Mouse (Mus musculus) liver, embryonic 14.5 days (tissue): ENCODE data around the gene Fgfr2. TPM values are rescaled to one million over a fixed set of nuclear protein-coding genes. Genes with fewer than 3 reads are reported as not detected.

Source experiments
- ATAC-seq: fragments of 200-750 bp; cut with Nextera tagmentation; 2 replicates; pipeline ENCODE4 v1.8.0; 2017; ENCODE audit warnings: moderate number of reproducible peaks, mild to moderate bottlenecking, moderate library complexity; ENCODE audit not compliant: insufficient read depth
- DNase-seq, 3 experiments: peaks; one replicate each; pipeline ENCODE4 v3.0.0-alpha.2; 2012 to 2013; ENCODE audit warnings: low read depth in 3 of 3, low spot score in 3 of 3
- H3K27ac ChIP-seq: fragments of 300-500 bp; sonication (generic); 2 replicates; pipeline ENCODE4 v1.5.1; 2014; ENCODE audit warnings: moderate library complexity, mild to moderate bottlenecking, control low read depth, inconsistent platforms
- H3K27me3 ChIP-seq: fragments of 300-500 bp; sonication (generic); 2 replicates; pipeline ENCODE4 v1.6.1; 2014; ENCODE audit warnings: mild to moderate bottlenecking, low read length, moderate library complexity; ENCODE audit not compliant: control insufficient read depth, insufficient read depth
- H3K36me3 ChIP-seq: fragments of 300-500 bp; sonication (generic); replicated peaks from 2 replicates; pipeline ENCODE4 v1.6.1; 2014; ENCODE audit warnings: low read depth; ENCODE audit not compliant: control insufficient read depth, insufficient read depth
- H3K4me1 ChIP-seq, 2 experiments: fragments of 200-500 bp in 1 of 2; fragments of 300-500 bp in 1 of 2; sonication (generic) in 1 of 2; replicated peaks; 2 replicates each; pipeline ENCODE4 v1.6.1; 2012 to 2014; ENCODE audit warnings: antibody characterized with exemption in 1 of 2, inconsistent platforms in 1 of 2, low read length in 1 of 2; ENCODE audit not compliant: control insufficient read depth in 2 of 2, insufficient read depth in 2 of 2
- H3K4me2 ChIP-seq: fragments of 300-500 bp; sonication (generic); 2 replicates; pipeline ENCODE4 v1.6.1; 2014; ENCODE audit warnings: low read depth, mild to moderate bottlenecking, control low read depth, moderate library complexity
- H3K4me3 ChIP-seq, 2 experiments: fragments of 200-500 bp in 1 of 2; fragments of 300-500 bp in 1 of 2; sonication (generic) in 1 of 2; 2 replicates each; pipeline ENCODE4 v1.5.1; 2012 to 2014; ENCODE audit warnings: low read depth in 2 of 2, low read length in 2 of 2, mild to moderate bottlenecking in 2 of 2, control low read depth in 1 of 2, inconsistent platforms in 1 of 2, moderate library complexity in 1 of 2; ENCODE audit not compliant: insufficient read depth in 1 of 2
- H3K9ac ChIP-seq: fragments of 300-500 bp; sonication (generic); replicated peaks from 2 replicates; pipeline ENCODE4 v1.6.1; 2014; ENCODE audit warnings: mild to moderate bottlenecking, control low read depth, moderate library complexity
- H3K9me3 ChIP-seq: fragments of 300-500 bp; sonication (generic); 2 replicates; pipeline ENCODE4 v1.6.1; 2016; ENCODE audit warnings: low read length, mixed read lengths; ENCODE audit not compliant: control insufficient read depth
- CTCF ChIP-seq: IDR thresholded peaks from 2 replicates; pipeline ENCODE4 v1.5.1; 2016; ENCODE audit warnings: antibody characterized with exemption, low read depth, control low read depth
- EP300 ChIP-seq: IDR thresholded peaks from 2 replicates; pipeline ENCODE4 v1.6.1; 2016; ENCODE audit warnings: antibody characterized with exemption, low read depth
- WGBS: fragments of 180-500 bp; shearing (Covaris S2); extraction: QIAGEN DNeasy Blood & Tissue Kit; methylation state at CpG from one replicate; pipeline ENCODE4 v1.1.7; 2014; ENCODE audit not compliant: insufficient replicate concordance; 5-methylcytosine and 5-hydroxymethylcytosine counted together
- polyA plus RNA-seq, 2 experiments: library from polyadenylated mRNA; depleted of rRNA in 1 of 2; stranded (reverse) in 1 of 2; unstranded in 1 of 2; fragments of >200 nt; fragmentation: Nextera tagmentation in 1 of 2; extraction: Ambion mirVana in 1 of 2; gene quantifications; 2 replicates each; pipeline versions ENCODE4 v1.2.1 to v1.2.3; 2012 to 2014

The Fgfr2 gene
- polyA plus RNA-seq, 2 experiments: 7.9 to 8.8 TPM

- H3K27me3 ChIP-seq: no peaks in the 10 kb centered on the region
- ATAC-seq (peak; percentile 59), DNase-seq (peak; percentile 80 to 82 (median 80))
- peaks cover 8% of the 10 kb centered on the region for H3K36me3 ChIP-seq
- peak overlapping the region; percentile 86 to 87 for H3K4me3 ChIP-seq
- no peaks in the 10 kb centered on the region for H3K9me3 ChIP-seq
- TF ChIP-seq CTCF (no peak), EP300 (no peak)
- peak overlapping the region; percentile 99 for H3K27ac ChIP-seq
- peak overlapping the region; percentile 94 for H3K9ac ChIP-seq
- H3K4me1 ChIP-seq: peaks cover 57 to 64% of the 10 kb centered on the region in 2 experiments
- 47% methylated on average over 7 of the region's 7 CpGs for WGBS
- H3K4me2 ChIP-seq: peak overlapping the region; percentile 73
Observed at GRCm38 (mm10) chr7:132776338-132777111, 346.6 kb downstream of the Fgfr2 start.

GRCm38 (mm10) chr7:132775922-132776321, 347.2 kb downstream of the Fgfr2 start:
- Histone ChIP-seq H3K27ac (peak overlapping the region; percentile 99), H3K9me3 (no peaks in the 10 kb centered on the region), H3K4me3 (peak overlapping the region; percentile 86 to 87), H3K4me1 (peaks cover 60 to 68% of the 10 kb centered on the region in 2 experiments), H3K9ac (peak overlapping the region; percentile 94), H3K4me2 (peak overlapping the region; percentile 73), H3K27me3 (no peaks in the 10 kb centered on the region), H3K36me3 (peaks cover 12% of the 10 kb centered on the region)
- DNase-seq (no peak), ATAC-seq (no peak)
- 69% methylated on average over 10 of the region's 10 CpGs for WGBS
- TF ChIP-seq CTCF (no peak), EP300 (no peak)

GRCm38 (mm10) chr7:132775333-132775732, 347.8 kb downstream of the Fgfr2 start:
- H3K4me1 ChIP-seq: peaks cover 59 to 69% of the 10 kb centered on the region in 2 experiments
- H3K4me3 ChIP-seq: peak overlapping the region; percentile 86 to 87
- no peaks in the 10 kb centered on the region for H3K9me3 ChIP-seq
- TF ChIP-seq CTCF (no peak), EP300 (no peak)
- H3K36me3 ChIP-seq: peaks cover 18% of the 10 kb centered on the region
- no peaks in the 10 kb centered on the region for H3K27me3 ChIP-seq
- WGBS: 72% methylated on average over 5 of the region's 5 CpGs
- ATAC-seq (no peak), DNase-seq (no peak)
- H3K9ac ChIP-seq: peak overlapping the region; percentile 94
- H3K27ac ChIP-seq: peak overlapping the region; percentile 99
- H3K4me2 ChIP-seq: peak overlapping the region; percentile 73

GRCm38 (mm10) chr7:132773011-132773705, 350.0 kb downstream of the Fgfr2 start:
- 66% methylated on average over 7 of the region's 7 CpGs for WGBS
- peak overlapping the region; percentile 99 for H3K27ac ChIP-seq
- ATAC-seq (peak; percentile 30; the same call in 1 of the 2 replicates), DNase-seq (no peak)
- H3K9ac ChIP-seq: peak overlapping the region; percentile 94
- TF ChIP-seq CTCF (no peak; the same call in 1 of the 2 replicates), EP300 (no peak)
- peaks cover 34% of the 10 kb centered on the region for H3K36me3 ChIP-seq
- H3K9me3 ChIP-seq: no peaks in the 10 kb centered on the region
- peaks cover 62 to 76% of the 10 kb centered on the region in 2 experiments for H3K4me1 ChIP-seq
- H3K4me3 ChIP-seq: peak overlapping the region; percentile 86 to 87
- H3K27me3 ChIP-seq: no peaks in the 10 kb centered on the region
- peak overlapping the region; percentile 73 for H3K4me2 ChIP-seq

GRCm38 (mm10) chr7:132772440-132772839, 350.7 kb downstream of the Fgfr2 start:
- no peaks in the 10 kb centered on the region for H3K27me3 ChIP-seq
- WGBS: 13% methylated on average over 5 of the region's 5 CpGs
- peaks cover 41% of the 10 kb centered on the region for H3K36me3 ChIP-seq
- peak overlapping the region; percentile 73 for H3K4me2 ChIP-seq
- H3K9me3 ChIP-seq: no peaks in the 10 kb centered on the region
- ATAC-seq: peak; percentile 89
- peak; percentile 91 to 93 (median 92) for DNase-seq
- H3K27ac ChIP-seq: peak overlapping the region; percentile 99
- peak overlapping the region; percentile 86 to 87 for H3K4me3 ChIP-seq
- H3K4me1 ChIP-seq: peaks cover 61 to 75% of the 10 kb centered on the region in 2 experiments
- peak overlapping the region; percentile 94 for H3K9ac ChIP-seq
- TF ChIP-seq EP300: peak; percentile 92
- no peak for TF ChIP-seq CTCF
